Mouse (Mus musculus) heart, embryonic 13.5 days (tissue): ENCODE measurements around the gene Gbp9. TPM values are rescaled to one million over a fixed set of nuclear protein-coding genes. Genes with fewer than 3 reads are reported as not detected.
A peak's percentile ranks its signal among the peaks of the same experiment; 100 is the strongest.
"Not testable (repeated sequence)": the region's sequence is repeated elsewhere in the genome, so short reads cannot be mapped to it uniquely, and the experiment has no call there.

Source experiments
- ATAC-seq: fragments of 200-750 bp; cut with Nextera tagmentation; 2 replicates; pipeline ENCODE4 v1.8.0; 2017; ENCODE audit warnings: moderate TSS enrichment; ENCODE audit not compliant: insufficient number of reproducible peaks, low FRiP score, low TSS enrichment; ENCODE audit errors: extremely low read depth
- H3K27ac ChIP-seq: fragments of 300-500 bp; sonication (generic); replicated peaks from 2 replicates; pipeline ENCODE4 v1.5.1; 2015; ENCODE audit warnings: moderate library complexity, mild to moderate bottlenecking, inconsistent platforms
- H3K27me3 ChIP-seq: fragments of 300-500 bp; sonication (generic); replicated peaks from 2 replicates; pipeline ENCODE4 v1.6.1; 2015; ENCODE audit warnings: mild to moderate bottlenecking, inconsistent platforms
- H3K36me3 ChIP-seq: fragments of 300-500 bp; sonication (generic); 2 replicates; pipeline ENCODE4 v1.6.1; 2015; ENCODE audit warnings: mild to moderate bottlenecking, inconsistent platforms
- H3K4me1 ChIP-seq: fragments of 300-500 bp; sonication (generic); 2 replicates; pipeline ENCODE4 v1.6.1; 2015; ENCODE audit warnings: inconsistent platforms
- H3K4me2 ChIP-seq: fragments of 300-500 bp; sonication (generic); 2 replicates; pipeline ENCODE4 v1.6.1; 2015; ENCODE audit warnings: inconsistent platforms, mild to moderate bottlenecking, moderate library complexity
- H3K4me3 ChIP-seq: fragments of 300-500 bp; sonication (generic); 2 replicates; pipeline ENCODE4 v1.5.1; 2015; ENCODE audit warnings: moderate library complexity, mild to moderate bottlenecking, inconsistent platforms
- H3K9ac ChIP-seq: fragments of 300-500 bp; sonication (generic); 2 replicates; pipeline ENCODE4 v1.6.1; 2015; ENCODE audit warnings: inconsistent platforms, mild to moderate bottlenecking, moderate library complexity
- H3K9me3 ChIP-seq: fragments of 300-500 bp; sonication (generic); 2 replicates; pipeline ENCODE4 v1.6.1; 2016; ENCODE audit warnings: inconsistent platforms
- WGBS: fragments of 180-500 bp; shearing (Covaris S2); methylation state at CpG from one replicate; pipeline ENCODE4 v1.1.7; 2015; ENCODE audit warnings: mixed read lengths; 5-methylcytosine and 5-hydroxymethylcytosine counted together
- polyA plus RNA-seq: library from polyadenylated mRNA; unstranded; fragments of >200 nt; fragmentation: Nextera tagmentation; extraction: Ambion mirVana; gene quantifications from 2 replicates; pipeline ENCODE4 v1.2.1, GENCODE M21; 2015

Gene Gbp9
- polyA plus RNA-seq, 1 experiment from 2014 or later: 3.2 TPM

- no peak overlapping the region for H3K4me2 ChIP-seq
- H3K9me3 ChIP-seq: no peaks in the 10 kb centered on the region; the same call in 1 of the 2 replicates
- H3K27ac ChIP-seq: no peak overlapping the region
- peaks cover 17% of the 10 kb centered on the region; the same call in 1 of the 2 replicates for H3K36me3 ChIP-seq
- no peak for ATAC-seq
- WGBS: 56% methylated on average over 2 of the region's 2 CpGs
- 0 out of 2 replicates have a peak, but pooled peaks cover 5% of the 10 kb centered on the region for H3K4me1 ChIP-seq
- no peak overlapping the region for H3K4me3 ChIP-seq
- H3K9ac ChIP-seq: no peak overlapping the region
- H3K27me3 ChIP-seq: no peaks in the 10 kb centered on the region
Observed at GRCm38 (mm10) chr5:105115740-105116139, 23.6 kb downstream of the Gbp9 start.

- no peak overlapping the region for H3K4me3 ChIP-seq
- H3K4me1 ChIP-seq: 0 out of 2 replicates have a peak, but pooled peaks cover 8% of the 10 kb centered on the region
- H3K4me2 ChIP-seq: no peak overlapping the region
- H3K27me3 ChIP-seq: no peaks in the 10 kb centered on the region
- no peak for ATAC-seq
- H3K9me3 ChIP-seq: no peaks in the 10 kb centered on the region; the same call in 1 of the 2 replicates
- H3K36me3 ChIP-seq: peaks cover 17% of the 10 kb centered on the region; the same call in 1 of the 2 replicates
- WGBS: 82% methylated on average over 2 of the region's 2 CpGs
- no peak overlapping the region for H3K27ac ChIP-seq
- H3K9ac ChIP-seq: no peak overlapping the region
Observed at GRCm38 (mm10) chr5:105114696-105115095, 24.6 kb downstream of the Gbp9 start.

- 91% methylated on average over 5 of the region's 5 CpGs for WGBS
- no peaks in the 10 kb centered on the region for H3K27me3 ChIP-seq
- 0 out of 2 replicates have a peak, but pooled peaks cover 8% of the 10 kb centered on the region for H3K4me1 ChIP-seq
- H3K36me3 ChIP-seq: peaks cover 9% of the 10 kb centered on the region; the same call in 1 of the 2 replicates
- no peak overlapping the region for H3K4me2 ChIP-seq
- H3K27ac ChIP-seq: no peak overlapping the region
- H3K9me3 ChIP-seq: no peaks in the 10 kb centered on the region; the same call in 1 of the 2 replicates
- no peak for ATAC-seq
- H3K4me3 ChIP-seq: no peak overlapping the region
- H3K9ac ChIP-seq: no peak overlapping the region
Observed at GRCm38 (mm10) chr5:105113656-105114055, 25.7 kb downstream of the Gbp9 start.

GRCm38 (mm10) chr5:105110271-105110852 lies 29.0 kb downstream of the Gbp9 start:
- H3K4me2 ChIP-seq: peak overlapping the region; percentile 37
- ATAC-seq, H3K9me3 ChIP-seq, H3K9ac ChIP-seq, H3K27me3 ChIP-seq, H3K36me3 ChIP-seq, H3K4me1 ChIP-seq, H3K4me3 ChIP-seq: not testable (repeated sequence)
- 13% methylated on average over 4 of the region's 4 CpGs for WGBS
- H3K27ac ChIP-seq: peak overlapping the region; percentile 77

- not testable (repeated sequence) for H3K36me3 ChIP-seq, H3K27me3 ChIP-seq, ATAC-seq, H3K9ac ChIP-seq, H3K9me3 ChIP-seq, H3K4me1 ChIP-seq
- Histone ChIP-seq H3K4me2 (peak overlapping the region; percentile 37), H3K4me3 (0 out of 2 replicates have a peak overlapping the region, but pooled peaks have one; percentile 21), H3K27ac (peak overlapping the region; percentile 77)
- WGBS: 44% methylated on average over 1 of the region's 1 CpGs
Observed at GRCm38 (mm10) chr5:105109775-105110174, 29.6 kb downstream of the Gbp9 start.

- H3K4me2 ChIP-seq, H3K9me3 ChIP-seq, H3K27me3 ChIP-seq, H3K4me3 ChIP-seq, H3K9ac ChIP-seq, ATAC-seq, H3K36me3 ChIP-seq, H3K4me1 ChIP-seq, H3K27ac ChIP-seq: not testable (repeated sequence)
- WGBS: 73% methylated on average over 2 of the region's 2 CpGs
Observed at GRCm38 (mm10) chr5:105105689-105106088, 33.6 kb downstream of the Gbp9 start.

- ATAC-seq: no peak
- peaks cover 11% of the 10 kb centered on the region; the same call in 1 of the 2 replicates for H3K36me3 ChIP-seq
- H3K27ac ChIP-seq: no peak overlapping the region
- H3K9me3 ChIP-seq: peaks cover 8% of the 10 kb centered on the region; the same call in 1 of the 2 replicates
- H3K27me3 ChIP-seq: no peaks in the 10 kb centered on the region
- no peak overlapping the region for H3K4me2 ChIP-seq
- H3K9ac ChIP-seq: no peak overlapping the region
- no peak overlapping the region for H3K4me3 ChIP-seq
- H3K4me1 ChIP-seq: no peaks in the 10 kb centered on the region
Observed at GRCm38 (mm10) chr5:105081900-105082299, 57.4 kb downstream of the Gbp9 start.

- not testable (repeated sequence) for H3K4me1 ChIP-seq, ATAC-seq, H3K9ac ChIP-seq, H3K27me3 ChIP-seq, H3K36me3 ChIP-seq, H3K4me2 ChIP-seq, H3K9me3 ChIP-seq, H3K27ac ChIP-seq, H3K4me3 ChIP-seq
Observed at GRCm38 (mm10) chr5:105068356-105068755, 71.0 kb downstream of the Gbp9 start.

GRCm38 (mm10) chr5:105064443-105064842 lies 74.9 kb downstream of the Gbp9 start:
- H3K36me3 ChIP-seq, H3K4me1 ChIP-seq, H3K4me3 ChIP-seq, H3K9me3 ChIP-seq, H3K27ac ChIP-seq, ATAC-seq, H3K4me2 ChIP-seq, H3K9ac ChIP-seq, H3K27me3 ChIP-seq: not testable (repeated sequence)
- WGBS: 61% methylated on average over 2 of the region's 2 CpGs

GRCm38 (mm10) chr5:105063321-105063720 lies 76.0 kb downstream of the Gbp9 start:
- H3K36me3 ChIP-seq: no peaks in the 10 kb centered on the region
- H3K27ac ChIP-seq: no peak overlapping the region
- H3K9ac ChIP-seq: no peak overlapping the region
- H3K4me2 ChIP-seq: no peak overlapping the region
- ATAC-seq: no peak
- no peaks in the 10 kb centered on the region for H3K9me3 ChIP-seq
- no peaks in the 10 kb centered on the region for H3K4me1 ChIP-seq
- no peak overlapping the region for H3K4me3 ChIP-seq
- H3K27me3 ChIP-seq: no peaks in the 10 kb centered on the region
- WGBS: 50% methylated on average over 1 of the region's 1 CpGs

- ATAC-seq, H3K36me3 ChIP-seq, H3K4me2 ChIP-seq, H3K27ac ChIP-seq, H3K4me1 ChIP-seq, H3K9ac ChIP-seq, H3K4me3 ChIP-seq, H3K27me3 ChIP-seq, H3K9me3 ChIP-seq: not testable (repeated sequence)
- 53% methylated on average over 2 of the region's 2 CpGs for WGBS
Observed at GRCm38 (mm10) chr5:105062403-105062802, 76.9 kb downstream of the Gbp9 start.

GRCm38 (mm10) chr5:105060224-105060623 lies 79.1 kb downstream of the Gbp9 start:
- no peak for ATAC-seq
- H3K27ac ChIP-seq: no peak overlapping the region
- no peaks in the 10 kb centered on the region for H3K9me3 ChIP-seq
- no peak overlapping the region for H3K4me3 ChIP-seq
- WGBS: 82% methylated on average over 2 of the region's 2 CpGs
- no peaks in the 10 kb centered on the region for H3K27me3 ChIP-seq
- no peaks in the 10 kb centered on the region for H3K36me3 ChIP-seq
- no peaks in the 10 kb centered on the region for H3K4me1 ChIP-seq
- no peak overlapping the region for H3K9ac ChIP-seq
- no peak overlapping the region for H3K4me2 ChIP-seq
